Mouse (Mus musculus) MEL (cell line): ENCODE data around the gene Ankfn1.

Experiments
- ELF1 ChIP-seq: IDR thresholded peaks from 2 replicates; pipeline ENCODE4 v1.6.1; 2014; ENCODE audit warnings: low read depth, mild to moderate bottlenecking, inconsistent platforms, low read length, improper control_type of control experiment, moderate library complexity
- EP300 ChIP-seq, 2 experiments: IDR thresholded peaks; 2 replicates each; pipeline ENCODE4 v1.6.1; 2011; ENCODE audit warnings: improper control_type of control experiment in 2 of 2, low read length in 2 of 2, low read depth in 1 of 2, mild to moderate bottlenecking in 1 of 2
- MAX ChIP-seq: IDR thresholded peaks from 2 replicates; pipeline ENCODE4 v1.6.1; 2011; ENCODE audit warnings: low read length, improper control_type of control experiment
- NRF1 ChIP-seq: IDR thresholded peaks from 2 replicates; pipeline ENCODE4 v1.6.1; 2014; ENCODE audit warnings: low read depth, mild to moderate bottlenecking, inconsistent platforms, low read length, improper control_type of control experiment, moderate library complexity; ENCODE audit not compliant: poor library complexity, insufficient read depth, severe bottlenecking
- POLR2A ChIP-seq, 2 experiments: IDR thresholded peaks; 2 replicates each; pipeline ENCODE4 v1.6.1; 2011 to 2012; ENCODE audit warnings: low read length in 2 of 2, mild to moderate bottlenecking in 2 of 2, control low read depth in 1 of 2, improper control_type of control experiment in 1 of 2, low read depth in 1 of 2, moderate library complexity in 1 of 2; ENCODE audit not compliant: control insufficient read depth in 1 of 2, insufficient read depth in 1 of 2, poor library complexity in 1 of 2
- ZC3H11A ChIP-seq: IDR thresholded peaks from 2 replicates; pipeline ENCODE4 v1.6.1; 2012; ENCODE audit warnings: low read depth, mild to moderate bottlenecking, inconsistent platforms, low read length, improper control_type of control experiment
- ZMIZ1 ChIP-seq: IDR thresholded peaks from 2 replicates; pipeline ENCODE4 v1.6.1; 2012; ENCODE audit warnings: low read depth, mild to moderate bottlenecking, inconsistent platforms, low read length, improper control_type of control experiment, moderate library complexity

- TF ChIP-seq POLR2A (IDR thresholded peaks at IDR 0.05; ENCODE audit: control insufficient read depth in 1 of 2, insufficient read depth in 1 of 2, low read depth in 1 of 2, low read length in 2 of 2, poor library complexity in 1 of 2) (no peak), NRF1 (no peak), ZC3H11A (no peak), MAX (no peak), ZMIZ1 (no peak), ELF1 (no peak), EP300 (IDR thresholded peaks at IDR 0.05; ENCODE audit: low read depth in 1 of 2, low read length in 2 of 2) (no peak)
Observed at GRCm38 (mm10) chr11:89635740-89636139, 141.7 kb downstream of the Ankfn1 start.
